Mouse (Mus musculus) forebrain, postnatal 0 days (tissue): Measurements from ENCODE around the gene Coro1b. TPM values are rescaled to one million over a fixed set of nuclear protein-coding genes. Genes with fewer than 3 reads are reported as not detected.

Experiments used
- ATAC-seq: fragments of 200-750 bp; cut with Nextera tagmentation; 2 replicates; pipeline ENCODE4 v1.8.0; 2017; ENCODE audit warnings: mild to moderate bottlenecking, moderate library complexity
- DNase-seq: peaks from one replicate; pipeline ENCODE4 v3.0.0-alpha.2; 2015
- H3K27ac ChIP-seq: fragments of 300-500 bp; sonication (generic); 2 replicates; pipeline ENCODE4 v1.5.1; 2014; ENCODE audit warnings: low read depth, mild to moderate bottlenecking, antibody characterized with exemption, low read length, moderate library complexity, mixed read lengths
- H3K27me3 ChIP-seq: fragments of 300-500 bp; sonication (generic); 2 replicates; pipeline ENCODE4 v1.6.1; 2014; ENCODE audit warnings: mild to moderate bottlenecking, low read length, mixed read lengths; ENCODE audit not compliant: insufficient read depth
- H3K36me3 ChIP-seq: fragments of 300-500 bp; sonication (generic); 2 replicates; pipeline ENCODE4 v1.6.1; 2014; ENCODE audit warnings: mild to moderate bottlenecking, moderate library complexity; ENCODE audit not compliant: insufficient read depth
- H3K4me1 ChIP-seq: fragments of 300-500 bp; sonication (generic); 2 replicates; pipeline ENCODE4 v1.6.1; 2014; ENCODE audit warnings: antibody characterized with exemption; ENCODE audit not compliant: insufficient read depth
- H3K4me2 ChIP-seq: fragments of 300-500 bp; sonication (generic); 2 replicates; pipeline ENCODE4 v1.6.1; 2014; ENCODE audit warnings: low read depth, mild to moderate bottlenecking, moderate library complexity
- H3K4me3 ChIP-seq: fragments of 300-500 bp; sonication (generic); 2 replicates; pipeline ENCODE4 v1.5.1; 2014; ENCODE audit warnings: low read depth, low read length, mixed read lengths
- H3K9ac ChIP-seq: fragments of 300-500 bp; sonication (generic); 2 replicates; pipeline ENCODE4 v1.6.1; 2014; ENCODE audit warnings: mild to moderate bottlenecking
- H3K9me3 ChIP-seq: fragments of 300-500 bp; sonication (generic); 2 replicates; pipeline ENCODE4 v1.6.1; 2016; ENCODE audit warnings: low read length
- CTCF ChIP-seq: sonication (generic); IDR thresholded peaks from 2 replicates; pipeline ENCODE4 v1.5.1; 2016; ENCODE audit warnings: antibody characterized with exemption, control low read depth, low read depth
- WGBS: fragments of 180-500 bp; shearing (Covaris S2); extraction: QIAGEN DNeasy Blood & Tissue Kit; methylation state at CpG from one replicate; pipeline ENCODE4 v1.1.7; 2014; 5-methylcytosine and 5-hydroxymethylcytosine counted together
- polyA plus RNA-seq: library from polyadenylated mRNA; unstranded; fragments of >200 nt; fragmentation: Nextera tagmentation; extraction: Ambion mirVana; gene quantifications from 2 replicates; pipeline ENCODE4 v1.2.1, GENCODE M21; 2015
- total RNA-seq: library from RNA; depleted of rRNA; stranded (reverse); fragments of >200 nt; gene quantifications from 2 replicates; pipeline ENCODE4 v1.2.3, GENCODE M21; 2014; rRNA removed

Gene Coro1b
- total and polyA plus RNA-seq, 2 experiments from 2014 or later, result 106 to 182 TPM

GRCm38 (mm10) chr19:4196548-4196947 lies 48.1 kb downstream of the Coro1b start:
- TF ChIP-seq CTCF, result no peak
- no peak overlapping the region for H3K4me3 ChIP-seq
- no peak overlapping the region for H3K27ac ChIP-seq
- H3K27me3 ChIP-seq, result no peaks in the 10 kb centered on the region
- no peak overlapping the region for H3K9ac ChIP-seq
- 59% methylated on average over 5 of the region's 5 CpGs for WGBS
- DNase-seq, result no peak
- ATAC-seq, result no peak
- H3K36me3 ChIP-seq, result peaks cover 50% of the 10 kb centered on the region
- peaks cover 20% of the 10 kb centered on the region; the same call in 1 of the 2 replicates for H3K4me1 ChIP-seq
- H3K9me3 ChIP-seq, result no peaks in the 10 kb centered on the region
- H3K4me2 ChIP-seq, result no peak overlapping the region

DNA sequence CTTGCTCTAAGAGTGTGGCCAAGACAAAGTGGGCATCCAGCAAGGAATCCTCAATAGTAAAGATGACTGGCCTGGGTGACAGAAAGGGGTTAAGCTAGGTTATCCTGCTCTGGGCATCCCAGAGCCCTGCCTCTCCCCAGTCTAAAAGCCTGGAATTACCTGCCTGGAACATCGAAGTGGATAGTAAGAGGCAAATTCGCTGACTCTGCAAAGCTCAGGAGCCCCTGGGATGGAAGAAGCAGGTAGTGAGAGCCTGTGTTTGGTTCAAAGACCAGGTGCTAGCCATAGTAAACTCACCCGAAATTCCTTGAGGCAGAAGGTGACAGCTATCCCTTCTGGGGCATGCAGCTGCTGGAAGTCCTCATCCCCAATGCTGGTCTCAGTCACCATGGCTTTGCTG lies 48.8 kb downstream of the Coro1b start:
- 70% methylated on average over 3 of the region's 3 CpGs for WGBS
- no peak for TF ChIP-seq CTCF
- no peak overlapping the region for H3K4me2 ChIP-seq
- H3K9me3 ChIP-seq, result no peaks in the 10 kb centered on the region
- H3K36me3 ChIP-seq, result peaks cover 50% of the 10 kb centered on the region
- no peak for ATAC-seq
- no peak for DNase-seq
- H3K27ac ChIP-seq, result no peak overlapping the region
- H3K9ac ChIP-seq, result no peak overlapping the region
- peaks cover 23% of the 10 kb centered on the region; the same call in 1 of the 2 replicates for H3K4me1 ChIP-seq
- no peak overlapping the region for H3K4me3 ChIP-seq
- no peaks in the 10 kb centered on the region for H3K27me3 ChIP-seq

DNA sequence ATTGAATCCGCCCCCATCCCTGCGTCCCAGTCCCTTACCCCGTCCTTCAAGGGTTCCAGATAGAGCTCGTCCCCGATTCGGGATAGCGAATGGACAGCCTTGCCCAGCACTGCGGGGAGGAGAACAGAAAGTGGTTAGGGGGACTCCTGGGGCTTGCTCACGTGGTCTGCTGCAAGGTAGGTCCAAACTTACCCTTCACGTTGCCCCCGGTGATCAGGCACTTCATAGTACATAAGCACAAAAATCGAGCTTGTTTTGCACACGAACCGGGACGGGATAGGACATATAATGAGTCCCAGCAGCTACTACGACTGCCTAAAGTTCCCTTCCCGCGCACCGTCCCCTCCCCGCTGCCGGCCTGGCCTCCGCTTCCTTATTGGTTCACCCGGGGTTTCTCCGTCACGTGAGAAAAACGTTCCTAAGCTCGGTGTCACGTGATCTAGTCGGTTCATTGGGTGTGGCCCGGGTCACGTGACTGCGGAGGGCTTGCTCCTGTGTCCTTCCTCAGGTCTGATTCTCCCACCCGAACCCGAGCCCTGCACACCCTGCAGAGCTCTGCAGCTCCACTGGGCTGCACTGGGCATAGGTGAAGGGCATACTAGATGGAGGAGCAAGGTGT lies 53.0 kb downstream of the Coro1b start, which contains the start of gene Rad9a:
Gene Rad9a (minus strand): TSS at position 372 of the 619 bp plus-strand sequence.
- peak within 1 kb of the TSS; percentile 72 for H3K9ac ChIP-seq
- no peaks in the 10 kb centered on the region for H3K27me3 ChIP-seq
- peak within 1 kb of the TSS; percentile 61 for H3K4me3 ChIP-seq
- TF ChIP-seq CTCF, result no peak
- DNase-seq, result peak; percentile 97
- WGBS, result under 1% methylated on average over 34 of the region's 34 CpGs
- peaks cover 18% of the 10 kb centered on the region for H3K36me3 ChIP-seq
- H3K4me2 ChIP-seq, result peak within 1 kb of the TSS; percentile 95
- no peaks in the 10 kb centered on the region for H3K9me3 ChIP-seq
- 0 out of 2 replicates have a peak within 1 kb of the TSS, but pooled peaks have one; percentile 50 for H3K27ac ChIP-seq
- H3K4me1 ChIP-seq, result peaks cover 15% of the 10 kb centered on the region; the same call in 1 of the 2 replicates
- peak; percentile 91 for ATAC-seq

DNA sequence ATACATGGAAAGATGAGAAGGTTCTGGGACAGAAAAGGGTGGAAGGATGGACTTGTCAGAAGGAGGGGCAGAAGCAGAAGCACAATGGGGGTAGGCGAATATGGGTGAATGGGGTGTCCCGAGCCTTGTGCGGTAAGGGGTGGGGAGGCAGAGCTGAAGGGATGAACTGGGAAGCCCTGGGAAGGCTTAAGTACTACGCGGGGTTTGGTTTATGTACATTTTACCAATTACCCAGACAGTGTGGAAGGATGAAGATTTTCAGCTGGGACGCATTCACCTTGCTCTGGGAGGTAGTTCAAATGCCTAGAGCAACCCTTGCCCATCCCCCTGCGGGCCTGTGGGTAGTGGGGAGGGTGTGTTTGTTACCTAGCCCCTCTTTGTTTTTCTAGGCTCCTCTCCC lies 53.7 kb downstream of the Coro1b start:
- H3K4me2 ChIP-seq, result peak overlapping the region; percentile 95
- peak overlapping the region; percentile 61 for H3K4me3 ChIP-seq
- no peaks in the 10 kb centered on the region for H3K27me3 ChIP-seq
- H3K9me3 ChIP-seq, result no peaks in the 10 kb centered on the region
- H3K36me3 ChIP-seq, result peaks cover 11% of the 10 kb centered on the region
- 0 out of 2 replicates have a peak, but pooled peaks have one; percentile 2 for ATAC-seq
- WGBS, result 31% methylated on average over 7 of the region's 7 CpGs
- H3K4me1 ChIP-seq, result peaks cover 15% of the 10 kb centered on the region; the same call in 1 of the 2 replicates
- H3K27ac ChIP-seq, result no peak overlapping the region
- no peak for DNase-seq
- H3K9ac ChIP-seq, result peak overlapping the region; percentile 72
- no peak for TF ChIP-seq CTCF

DNA sequence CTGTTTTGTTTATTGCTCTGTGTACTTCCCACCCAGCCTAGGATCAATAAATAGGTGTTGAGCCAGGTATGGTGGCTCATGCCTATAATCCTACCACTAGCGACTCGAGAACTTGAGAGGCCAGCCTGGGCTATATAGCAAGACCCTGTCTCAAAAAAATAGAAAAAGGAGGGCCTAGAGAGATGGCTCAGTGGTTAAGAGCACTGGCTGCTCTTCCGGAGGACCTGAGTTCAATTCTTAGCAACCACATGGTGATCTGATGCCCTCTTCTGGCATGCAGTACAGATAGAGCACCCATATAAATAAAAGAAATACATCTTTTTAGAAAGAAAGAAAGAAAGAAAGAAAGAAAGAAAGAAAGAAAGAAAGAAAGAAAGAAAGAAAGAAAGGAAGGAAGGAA lies 54.7 kb downstream of the Coro1b start:
- DNase-seq (no peak), ATAC-seq (no peak)
- no peak overlapping the region for H3K9ac ChIP-seq

More for the DNA sequence above, 54.7 kb downstream of the Coro1b start:
- no peak overlapping the region for H3K27ac ChIP-seq
- no peak overlapping the region for H3K4me3 ChIP-seq
- no peaks in the 10 kb centered on the region for H3K27me3 ChIP-seq
- 64% methylated on average over 3 of the region's 3 CpGs for WGBS
- H3K9me3 ChIP-seq, result no peaks in the 10 kb centered on the region
- peaks cover 15% of the 10 kb centered on the region; the same call in 1 of the 2 replicates for H3K4me1 ChIP-seq
- no peak overlapping the region for H3K4me2 ChIP-seq
- no peak for TF ChIP-seq CTCF
- peaks cover 1% of the 10 kb centered on the region; the same call in 1 of the 2 replicates for H3K36me3 ChIP-seq

Other genes with a start within 250 kb of the Coro1b start
Only the 30 nearest of the 34 such genes appear.
- gene Unc93b1, start 213.4 kb upstream of the Coro1b start, total RNA-seq, result 8.6 and 10.8 TPM in 2 replicates
- 10.6 and 13.2 TPM in 2 replicates for gene Unc93b1, start 213.4 kb upstream of the Coro1b start, polyA plus RNA-seq
- not detected in 2 replicates for gene Aldh3b3, start 190.0 kb upstream of the Coro1b start, total RNA-seq
- not detected in 2 replicates for gene Aldh3b3, start 190.0 kb upstream of the Coro1b start, polyA plus RNA-seq
- gene Aldh3b2, start 176.3 kb upstream of the Coro1b start, total RNA-seq, result 1.5 and 2.7 TPM in 2 replicates
- gene Aldh3b2, start 176.3 kb upstream of the Coro1b start, polyA plus RNA-seq, result 1.8 and 1.9 TPM in 2 replicates
- 2.2 and 2.5 TPM in 2 replicates for gene Acy3, start 162.0 kb upstream of the Coro1b start, total RNA-seq
- gene Acy3, start 162.0 kb upstream of the Coro1b start, polyA plus RNA-seq, result 2.2 and 2.8 TPM in 2 replicates
- gene Tbx10, start 155.9 kb upstream of the Coro1b start, total RNA-seq, result not detected in 2 replicates
- not detected in 2 replicates for gene Tbx10, start 155.9 kb upstream of the Coro1b start, polyA plus RNA-seq
- 26.7 and 30.8 TPM in 2 replicates for gene Nudt8, start 148.0 kb upstream of the Coro1b start, total RNA-seq
- gene Nudt8, start 148.0 kb upstream of the Coro1b start, polyA plus RNA-seq, result 36.3 and 40.4 TPM in 2 replicates
- gene Gm49405, start 148.0 kb upstream of the Coro1b start, total RNA-seq, result 7.8 and 8.5 TPM in 2 replicates
- 2.1 and 2.6 TPM in 2 replicates for gene Gm49405, start 148.0 kb upstream of the Coro1b start, polyA plus RNA-seq
- 16.0 and 17.8 TPM in 2 replicates for gene Doc2g, start 145.3 kb upstream of the Coro1b start, total RNA-seq
- 5.7 and 6.3 TPM in 2 replicates for gene Doc2g, start 145.3 kb upstream of the Coro1b start, polyA plus RNA-seq
- 250 and 281 TPM in 2 replicates for gene Ndufv1, start 135.8 kb upstream of the Coro1b start, total RNA-seq
- 268 TPM in 2 replicates for gene Ndufv1, start 135.8 kb upstream of the Coro1b start, polyA plus RNA-seq
- 245 and 296 TPM in 2 replicates for gene Gstp1, start 110.6 kb upstream of the Coro1b start, total RNA-seq
- gene Gstp1, start 110.6 kb upstream of the Coro1b start, polyA plus RNA-seq, result 619 and 642 TPM in 2 replicates
- 2.7 TPM in 1 of 2 replicates, not detected in the other for gene Gstp2, start 102.6 kb upstream of the Coro1b start, total RNA-seq
- 0.54 and 2.5 TPM in 2 replicates for gene Gstp2, start 102.6 kb upstream of the Coro1b start, polyA plus RNA-seq
- gene Gstp3, start 89.0 kb upstream of the Coro1b start, total RNA-seq, result not detected in 2 replicates
- not detected in 2 replicates for gene Gstp3, start 89.0 kb upstream of the Coro1b start, polyA plus RNA-seq
- gene Cabp2, start 67.0 kb upstream of the Coro1b start, total RNA-seq, result not detected in 2 replicates
- not detected in 2 replicates for gene Cabp2, start 67.0 kb upstream of the Coro1b start, polyA plus RNA-seq
- gene Cdk2ap2, start 51.4 kb upstream of the Coro1b start, total RNA-seq, result 34.4 and 35.4 TPM in 2 replicates
- 59.9 and 65.4 TPM in 2 replicates for gene Cdk2ap2, start 51.4 kb upstream of the Coro1b start, polyA plus RNA-seq
- 108 and 127 TPM in 2 replicates for gene Pitpnm1, start 48.6 kb upstream of the Coro1b start, total RNA-seq
- gene Pitpnm1, start 48.6 kb upstream of the Coro1b start, polyA plus RNA-seq, result 68.8 and 82.9 TPM in 2 replicates
- 25.8 and 33.9 TPM in 2 replicates for gene Aip, start 22.8 kb upstream of the Coro1b start, total RNA-seq
- gene Aip, start 22.8 kb upstream of the Coro1b start, polyA plus RNA-seq, result 85.7 and 86.2 TPM in 2 replicates
- 0.19 and 0.23 TPM in 2 replicates for gene Gpr152, start 8.8 kb upstream of the Coro1b start, total RNA-seq
- gene Gpr152, start 8.8 kb upstream of the Coro1b start, polyA plus RNA-seq, result not detected in 2 replicates
- gene Cabp4, start 4.6 kb upstream of the Coro1b start, total RNA-seq, result not detected in 2 replicates
- 0.06 and 0.08 TPM in 2 replicates for gene Cabp4, start 4.6 kb upstream of the Coro1b start, polyA plus RNA-seq
- gene Ptprcap, start 5.0 kb downstream of the Coro1b start, total RNA-seq, result 0.77 and 1.2 TPM in 2 replicates
- 0.48 and 0.59 TPM in 2 replicates for gene Ptprcap, start 5.0 kb downstream of the Coro1b start, polyA plus RNA-seq
- gene Rps6kb2, start 14.7 kb downstream of the Coro1b start, total RNA-seq, result 23.5 and 33.5 TPM in 2 replicates
- 51.9 and 55.5 TPM in 2 replicates for gene Rps6kb2, start 14.7 kb downstream of the Coro1b start, polyA plus RNA-seq
- 4.1 and 4.4 TPM in 2 replicates for gene Carns1, start 26.9 kb downstream of the Coro1b start, total RNA-seq
- 3.1 and 4.7 TPM in 2 replicates for gene Carns1, start 26.9 kb downstream of the Coro1b start, polyA plus RNA-seq
- gene Tbc1d10c, start 42.7 kb downstream of the Coro1b start, total RNA-seq, result 1.5 and 2.9 TPM in 2 replicates
- 1.3 and 1.5 TPM in 2 replicates for gene Tbc1d10c, start 42.7 kb downstream of the Coro1b start, polyA plus RNA-seq
- 480 and 509 TPM in 2 replicates for gene Ppp1ca, start 43.4 kb downstream of the Coro1b start, total RNA-seq
- gene Ppp1ca, start 43.4 kb downstream of the Coro1b start, polyA plus RNA-seq, result 551 and 589 TPM in 2 replicates
- 11.8 and 16.4 TPM in 2 replicates for gene Rad9a, start 53.0 kb downstream of the Coro1b start, total RNA-seq
- 15.9 and 16.5 TPM in 2 replicates for gene Rad9a, start 53.0 kb downstream of the Coro1b start, polyA plus RNA-seq
- 0.38 and 1.2 TPM in 2 replicates for gene Clcf1, start 65.6 kb downstream of the Coro1b start, total RNA-seq
- gene Clcf1, start 65.6 kb downstream of the Coro1b start, polyA plus RNA-seq, result 0.29 and 0.41 TPM in 2 replicates
- not detected in 2 replicates for gene AC109138.7, start 65.7 kb downstream of the Coro1b start, total RNA-seq
- gene AC109138.7, start 65.7 kb downstream of the Coro1b start, polyA plus RNA-seq, result not detected in 2 replicates
- gene Pold4, start 83.3 kb downstream of the Coro1b start, total RNA-seq, result 18.8 and 21.2 TPM in 2 replicates
- 21.8 and 23.4 TPM in 2 replicates for gene Pold4, start 83.3 kb downstream of the Coro1b start, polyA plus RNA-seq
- gene Ssh3, start 120.6 kb downstream of the Coro1b start, total RNA-seq, result 35.9 and 41.5 TPM in 2 replicates
- 6.4 and 9.1 TPM in 2 replicates for gene Ssh3, start 120.6 kb downstream of the Coro1b start, polyA plus RNA-seq
- 76.6 and 87.3 TPM in 2 replicates for gene Ankrd13d, start 134.5 kb downstream of the Coro1b start, total RNA-seq
- 48.7 and 55.2 TPM in 2 replicates for gene Ankrd13d, start 134.5 kb downstream of the Coro1b start, polyA plus RNA-seq
- gene Grk2, start 157.6 kb downstream of the Coro1b start, total RNA-seq, result 129 and 136 TPM in 2 replicates
- gene Grk2, start 157.6 kb downstream of the Coro1b start, polyA plus RNA-seq, result 23.6 and 24.6 TPM in 2 replicates